Mouse (Mus musculus): ENCODE measurements around the gene Rngtt. TPM values are rescaled to one million over a fixed set of nuclear protein-coding genes. Genes with fewer than 3 reads are reported as not detected.

The Rngtt gene
- polyA plus RNA-seq, 1 experiment from 2014 or later = 29.4 TPM

- 85% methylated on average over 1 of the region's 1 CpGs for WGBS
- H3K27me3 ChIP-seq = no peaks in the 10 kb centered on the region
- H3K4me1 ChIP-seq (replicated peaks) = no peaks in the 10 kb centered on the region
- H3K4me3 ChIP-seq = no peak overlapping the region
- no peak overlapping the region for H3K4me2 ChIP-seq
- no peaks in the 10 kb centered on the region; the same call in 1 of the 2 replicates for H3K36me3 ChIP-seq
- H3K9ac ChIP-seq = no peak overlapping the region
- H3K27ac ChIP-seq = no peak overlapping the region
- ATAC-seq (ENCODE audit: low FRiP score) = no peak
- no peaks in the 10 kb centered on the region for H3K9me3 ChIP-seq
These were observed 157.5 kb downstream of the Rngtt start for GRCm38 (mm10) chr4:33467627-33468026.

- no peaks in the 10 kb centered on the region for H3K4me1 ChIP-seq (replicated peaks)
- H3K36me3 ChIP-seq = no peaks in the 10 kb centered on the region; the same call in 1 of the 2 replicates
- no peak overlapping the region for H3K9ac ChIP-seq
- no peak for ATAC-seq (ENCODE audit: low FRiP score)
- WGBS = 91% methylated on average over 3 of the region's 3 CpGs
- no peak overlapping the region for H3K27ac ChIP-seq
- H3K27me3 ChIP-seq = no peaks in the 10 kb centered on the region
- H3K4me3 ChIP-seq = no peak overlapping the region
- no peak overlapping the region for H3K4me2 ChIP-seq
- no peaks in the 10 kb centered on the region for H3K9me3 ChIP-seq
These were observed 158.0 kb downstream of the Rngtt start for GRCm38 (mm10) chr4:33468151-33468550.

GRCm38 (mm10) chr4:33470671-33471302 lies 160.7 kb downstream of the Rngtt start:
- H3K4me2 ChIP-seq = no peak overlapping the region

GRCm38 (mm10) chr4:33478011-33478785 lies 168.1 kb downstream of the Rngtt start:
- Histone ChIP-seq H3K36me3 (0 out of 2 replicates have a peak, but pooled peaks cover 3% of the 10 kb centered on the region), H3K4me3 (no peak overlapping the region), H3K4me2 (no peak overlapping the region), H3K4me1 (replicated peaks) (peaks cover 3% of the 10 kb centered on the region; the same call in 1 of the 2 replicates), H3K27ac (no peak overlapping the region), H3K27me3 (no peaks in the 10 kb centered on the region), H3K9ac (no peak overlapping the region), H3K9me3 (no peaks in the 10 kb centered on the region)
- no peak for ATAC-seq (ENCODE audit: low FRiP score)
- WGBS = 90% methylated on average over 8 of the region's 8 CpGs

More at GRCm38 (mm10) chr4:33470671-33471302, 160.7 kb downstream of the Rngtt start:
- WGBS = 93% methylated on average over 1 of the region's 1 CpGs
- Histone ChIP-seq H3K4me3 (no peak overlapping the region), H3K27me3 (no peaks in the 10 kb centered on the region), H3K27ac (no peak overlapping the region), H3K9me3 (no peaks in the 10 kb centered on the region), H3K4me1 (replicated peaks) (no peaks in the 10 kb centered on the region), H3K36me3 (no peaks in the 10 kb centered on the region), H3K9ac (no peak overlapping the region)
- ATAC-seq (ENCODE audit: low FRiP score) = no peak

- Histone ChIP-seq H3K9me3 (no peaks in the 10 kb centered on the region), H3K27me3 (no peaks in the 10 kb centered on the region), H3K4me1 (replicated peaks) (peaks cover 3% of the 10 kb centered on the region; the same call in 1 of the 2 replicates), H3K9ac (no peak overlapping the region), H3K4me3 (no peak overlapping the region), H3K36me3 (0 out of 2 replicates have a peak, but pooled peaks cover 3% of the 10 kb centered on the region), H3K27ac (no peak overlapping the region), H3K4me2 (no peak overlapping the region)
- no peak for ATAC-seq (ENCODE audit: low FRiP score)
These were observed 171.6 kb downstream of the Rngtt start for GRCm38 (mm10) chr4:33481721-33482120.

- H3K9me3 ChIP-seq = no peaks in the 10 kb centered on the region
- no peak overlapping the region for H3K9ac ChIP-seq
- no peak overlapping the region for H3K27ac ChIP-seq
- 71% methylated on average over 1 of the region's 1 CpGs for WGBS
- H3K27me3 ChIP-seq = no peaks in the 10 kb centered on the region
- 0 out of 2 replicates have a peak, but pooled peaks cover 2% of the 10 kb centered on the region for H3K36me3 ChIP-seq
- ATAC-seq (ENCODE audit: low FRiP score) = no peak
- no peak overlapping the region for H3K4me2 ChIP-seq
- no peak overlapping the region for H3K4me3 ChIP-seq
- H3K4me1 ChIP-seq (replicated peaks) = peaks cover 3% of the 10 kb centered on the region; the same call in 1 of the 2 replicates
These were observed 175.9 kb downstream of the Rngtt start for GRCm38 (mm10) chr4:33486050-33486449.

GRCm38 (mm10) chr4:33491108-33491507 lies 181.0 kb downstream of the Rngtt start:
- H3K27ac ChIP-seq = no peak overlapping the region
- H3K9ac ChIP-seq = no peak overlapping the region
- H3K9me3 ChIP-seq = 0 out of 2 replicates have a peak, but pooled peaks cover 3% of the 10 kb centered on the region
- ATAC-seq (ENCODE audit: low FRiP score) = no peak
- H3K4me2 ChIP-seq = no peak overlapping the region
- WGBS = 76% methylated on average over 1 of the region's 1 CpGs
- no peaks in the 10 kb centered on the region for H3K27me3 ChIP-seq
- H3K36me3 ChIP-seq = 0 out of 2 replicates have a peak, but pooled peaks cover 6% of the 10 kb centered on the region
- H3K4me1 ChIP-seq (replicated peaks) = no peaks in the 10 kb centered on the region
- H3K4me3 ChIP-seq = no peak overlapping the region

GRCm38 (mm10) chr4:33494377-33494776 lies 184.3 kb downstream of the Rngtt start:
- Histone ChIP-seq H3K27ac (no peak overlapping the region), H3K4me3 (no peak overlapping the region), H3K36me3 (0 out of 2 replicates have a peak, but pooled peaks cover 3% of the 10 kb centered on the region), H3K4me2 (no peak overlapping the region), H3K9ac (no peak overlapping the region), H3K4me1 (replicated peaks) (peaks cover 10% of the 10 kb centered on the region), H3K9me3 (0 out of 2 replicates have a peak, but pooled peaks cover 3% of the 10 kb centered on the region), H3K27me3 (no peaks in the 10 kb centered on the region)
- 96% methylated on average over 2 of the region's 2 CpGs for WGBS
- ATAC-seq (ENCODE audit: low FRiP score) = no peak

- ATAC-seq (ENCODE audit: low FRiP score) = no peak
- Histone ChIP-seq H3K9ac (no peak overlapping the region), H3K4me3 (no peak overlapping the region), H3K36me3 (peaks cover 11% of the 10 kb centered on the region), H3K27me3 (no peaks in the 10 kb centered on the region), H3K4me2 (no peak overlapping the region), H3K9me3 (0 out of 2 replicates have a peak, but pooled peaks cover 3% of the 10 kb centered on the region), H3K4me1 (replicated peaks) (peaks cover 19% of the 10 kb centered on the region), H3K27ac (no peak overlapping the region)
- WGBS = 38% methylated on average over 2 of the region's 2 CpGs
These were observed 186.9 kb downstream of the Rngtt start for GRCm38 (mm10) chr4:33496985-33497384.

- Histone ChIP-seq H3K4me1 (replicated peaks) (peaks cover 19% of the 10 kb centered on the region), H3K9me3 (0 out of 2 replicates have a peak, but pooled peaks cover 3% of the 10 kb centered on the region), H3K27ac (no peak overlapping the region), H3K9ac (no peak overlapping the region), H3K4me3 (no peak overlapping the region), H3K4me2 (no peak overlapping the region), H3K36me3 (peaks cover 17% of the 10 kb centered on the region), H3K27me3 (no peaks in the 10 kb centered on the region)
- ATAC-seq (ENCODE audit: low FRiP score) = no peak
These were observed 187.5 kb downstream of the Rngtt start for GRCm38 (mm10) chr4:33497657-33498056.

- Histone ChIP-seq H3K9me3 (0 out of 2 replicates have a peak, but pooled peaks cover 3% of the 10 kb centered on the region), H3K4me3 (no peak overlapping the region), H3K36me3 (peaks cover 21% of the 10 kb centered on the region), H3K27ac (no peak overlapping the region), H3K4me1 (replicated peaks) (peaks cover 19% of the 10 kb centered on the region), H3K27me3 (no peaks in the 10 kb centered on the region), H3K9ac (no peak overlapping the region), H3K4me2 (no peak overlapping the region)
- WGBS = 42% methylated on average over 4 of the region's 4 CpGs
- ATAC-seq (ENCODE audit: low FRiP score) = peak; percentile 59
These were observed 188.2 kb downstream of the Rngtt start for GRCm38 (mm10) chr4:33498160-33498874.

GRCm38 (mm10) chr4:33506638-33507037 lies 196.5 kb downstream of the Rngtt start:
- H3K4me1 ChIP-seq (replicated peaks) = no peaks in the 10 kb centered on the region
- no peaks in the 10 kb centered on the region for H3K9me3 ChIP-seq
- H3K4me2 ChIP-seq = no peak overlapping the region
- no peak overlapping the region for H3K4me3 ChIP-seq
- H3K36me3 ChIP-seq = peaks cover 30% of the 10 kb centered on the region
- H3K27ac ChIP-seq = no peak overlapping the region
- no peaks in the 10 kb centered on the region for H3K27me3 ChIP-seq
- H3K9ac ChIP-seq = no peak overlapping the region
- ATAC-seq (ENCODE audit: low FRiP score) = no peak
